Mouse (Mus musculus): ENCODE measurements at regions not wholly inside any gene's neighbourhood (a gene's known extent, or its start where the extent isn't known, plus 50 kb on each side); places are given as distances from the start of the nearest gene placed in this dataset.

DNA sequence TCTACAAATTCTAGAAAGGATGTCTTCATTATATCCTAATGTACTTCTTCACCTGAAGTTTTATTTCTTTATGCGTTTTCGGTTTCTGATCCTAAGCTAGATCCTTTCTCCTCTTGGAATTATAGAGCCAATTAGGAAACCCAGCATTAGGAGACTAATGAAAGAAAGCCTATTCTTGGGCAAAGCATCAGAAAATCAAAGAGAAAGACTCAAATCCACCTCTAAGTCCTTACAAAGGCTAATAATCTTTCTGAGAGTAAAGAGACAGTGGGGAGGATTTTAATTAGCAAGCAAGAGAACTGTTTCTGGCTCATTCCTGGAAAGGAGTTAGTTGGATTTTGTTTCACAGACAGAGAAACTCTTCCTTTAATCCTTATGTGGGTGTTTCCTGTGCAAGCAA lies 136.3 kb upstream of the Vegfc start:
- TF ChIP-seq POLR2A (IDR thresholded peaks at IDR 0.05; ENCODE audit: extremely low read depth, insufficient read depth, low read length): no peak
- TF ChIP-seq CTCF (IDR thresholded peaks at IDR 0.05; ENCODE audit: extremely low read depth, insufficient read depth, low read length): no peak
- no peak overlapping the region for H3K4me3 ChIP-seq (ENCODE audit: insufficient read depth, low read length)
- no peak overlapping the region for H3K27ac ChIP-seq (ENCODE audit: insufficient read depth, low read length)
- no peaks in the 10 kb centered on the region for H3K4me1 ChIP-seq (ENCODE audit: control insufficient read depth, insufficient read depth, low read length)

GRCm38 (mm10) chr8:53945561-53945960 lies 131.8 kb upstream of the Vegfc start:
- TF ChIP-seq POLR2A (IDR thresholded peaks at IDR 0.05; ENCODE audit: extremely low read depth, insufficient read depth, low read length) (no peak), CTCF (IDR thresholded peaks at IDR 0.05; ENCODE audit: extremely low read depth, insufficient read depth, low read length) (no peak)
- Histone ChIP-seq H3K4me1 (ENCODE audit: control insufficient read depth, insufficient read depth, low read length) (no peaks in the 10 kb centered on the region), H3K4me3 (ENCODE audit: insufficient read depth, low read length) (no peak overlapping the region), H3K27ac (ENCODE audit: insufficient read depth, low read length) (no peak overlapping the region)

DNA sequence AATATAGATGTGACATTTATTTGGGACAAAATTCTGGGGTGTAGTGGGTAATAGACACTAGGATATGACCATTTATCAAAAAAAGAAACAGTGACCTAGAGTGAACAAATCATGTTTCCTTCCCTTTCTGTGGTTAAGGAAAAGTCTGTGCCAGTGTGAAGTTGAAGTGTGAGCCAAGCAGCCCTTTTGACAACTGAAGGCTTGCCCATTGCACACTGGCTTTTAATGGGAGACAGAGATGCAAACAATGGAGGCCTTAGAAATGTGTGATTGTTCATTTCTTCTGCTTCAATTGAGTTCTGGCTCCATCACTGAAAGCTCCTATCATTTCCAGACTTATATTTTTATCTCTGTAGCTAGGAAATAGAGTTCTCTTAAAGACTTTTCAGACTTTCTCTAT lies 130.0 kb upstream of the Vegfc start:
- Histone ChIP-seq H3K4me1 (ENCODE audit: control insufficient read depth, insufficient read depth, low read length) (no peaks in the 10 kb centered on the region), H3K4me3 (ENCODE audit: insufficient read depth, low read length) (no peak overlapping the region)
- TF ChIP-seq CTCF (IDR thresholded peaks at IDR 0.05; ENCODE audit: extremely low read depth, insufficient read depth, low read length): no peak
- no peak for TF ChIP-seq POLR2A (IDR thresholded peaks at IDR 0.05; ENCODE audit: extremely low read depth, insufficient read depth, low read length)

DNA sequence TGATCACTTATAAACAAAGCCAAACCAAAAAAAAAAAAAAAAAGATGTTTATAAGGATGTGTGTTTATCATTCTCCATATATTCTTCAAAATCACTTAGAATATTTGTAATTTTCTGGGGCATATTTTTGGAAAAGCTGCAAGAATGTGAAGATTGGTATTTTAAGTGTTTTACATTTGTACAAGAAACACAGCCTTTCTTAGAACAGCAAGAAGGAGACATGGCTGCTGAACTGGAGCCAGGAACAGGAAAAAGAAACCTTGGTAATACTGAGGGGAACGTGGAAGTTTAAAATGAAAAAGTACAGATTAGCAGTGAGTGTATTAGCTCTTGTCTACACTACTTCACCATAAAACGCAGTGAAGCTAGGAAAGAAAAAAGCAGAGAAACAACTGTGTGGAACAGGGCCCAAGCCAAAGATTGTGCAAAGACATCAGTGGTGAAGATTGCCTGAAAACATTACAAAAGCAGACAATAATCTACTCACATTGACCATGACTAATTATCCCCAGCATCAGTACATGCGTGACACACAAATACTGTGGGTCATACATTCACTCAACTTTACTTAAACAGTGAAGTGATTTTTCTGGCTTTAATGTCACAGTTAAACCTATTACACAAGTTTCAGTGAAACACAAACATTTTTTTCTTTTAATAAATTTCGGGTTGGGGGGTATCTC lies 122.8 kb upstream of the Vegfc start:
- Histone ChIP-seq H3K4me1 (ENCODE audit: control insufficient read depth, insufficient read depth, low read length) (no peaks in the 10 kb centered on the region), H3K4me3 (ENCODE audit: insufficient read depth, low read length) (no peak overlapping the region), H3K27ac (ENCODE audit: insufficient read depth, low read length) (no peak overlapping the region)
- no peak for TF ChIP-seq CTCF (IDR thresholded peaks at IDR 0.05; ENCODE audit: extremely low read depth, insufficient read depth, low read length)
- TF ChIP-seq POLR2A (IDR thresholded peaks at IDR 0.05; ENCODE audit: extremely low read depth, insufficient read depth, low read length): no peak

More for the DNA sequence above, 130.0 kb upstream of the Vegfc start:
- no peak overlapping the region for H3K27ac ChIP-seq (ENCODE audit: insufficient read depth, low read length)

GRCm38 (mm10) chr8:53956148-53956547 lies 121.3 kb upstream of the Vegfc start:
- Histone ChIP-seq H3K4me3 (ENCODE audit: insufficient read depth, low read length) (no peak overlapping the region), H3K27ac (ENCODE audit: insufficient read depth, low read length) (no peak overlapping the region), H3K4me1 (ENCODE audit: control insufficient read depth, insufficient read depth, low read length) (no peaks in the 10 kb centered on the region)
- TF ChIP-seq CTCF (IDR thresholded peaks at IDR 0.05; ENCODE audit: extremely low read depth, insufficient read depth, low read length) (no peak), POLR2A (IDR thresholded peaks at IDR 0.05; ENCODE audit: extremely low read depth, insufficient read depth, low read length) (no peak)

DNA sequence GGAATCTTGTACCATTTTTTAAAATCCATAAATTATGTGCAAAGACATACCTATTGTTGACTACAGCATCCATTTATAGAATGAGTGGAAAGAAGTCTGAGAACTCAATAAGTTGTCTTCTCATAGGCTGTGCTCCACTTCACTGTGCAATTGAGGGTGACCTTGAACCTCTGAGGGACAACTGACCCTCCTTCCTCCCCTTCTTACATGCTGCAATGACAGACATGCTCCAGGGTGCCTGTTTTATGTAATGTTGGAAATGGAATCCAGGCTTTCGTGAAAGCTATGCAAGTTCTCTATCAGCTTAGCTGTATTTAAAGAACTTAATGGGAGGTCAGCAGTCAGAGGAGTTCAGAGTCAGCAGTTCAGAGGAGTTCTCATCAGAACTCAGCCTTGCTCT lies 118.9 kb upstream of the Vegfc start:
- H3K27ac ChIP-seq (ENCODE audit: insufficient read depth, low read length): no peak overlapping the region
- TF ChIP-seq CTCF (IDR thresholded peaks at IDR 0.05; ENCODE audit: extremely low read depth, insufficient read depth, low read length): no peak
- no peak for TF ChIP-seq POLR2A (IDR thresholded peaks at IDR 0.05; ENCODE audit: extremely low read depth, insufficient read depth, low read length)
- no peaks in the 10 kb centered on the region for H3K4me1 ChIP-seq (ENCODE audit: control insufficient read depth, insufficient read depth, low read length)
- no peak overlapping the region for H3K4me3 ChIP-seq (ENCODE audit: insufficient read depth, low read length)

GRCm38 (mm10) chr8:53962993-53963392 lies 114.4 kb upstream of the Vegfc start:
- Histone ChIP-seq H3K27ac (ENCODE audit: insufficient read depth, low read length) (no peak overlapping the region), H3K4me1 (ENCODE audit: control insufficient read depth, insufficient read depth, low read length) (no peaks in the 10 kb centered on the region), H3K4me3 (ENCODE audit: insufficient read depth, low read length) (no peak overlapping the region)
- TF ChIP-seq POLR2A (IDR thresholded peaks at IDR 0.05; ENCODE audit: extremely low read depth, insufficient read depth, low read length) (no peak), CTCF (IDR thresholded peaks at IDR 0.05; ENCODE audit: extremely low read depth, insufficient read depth, low read length) (no peak)

DNA sequence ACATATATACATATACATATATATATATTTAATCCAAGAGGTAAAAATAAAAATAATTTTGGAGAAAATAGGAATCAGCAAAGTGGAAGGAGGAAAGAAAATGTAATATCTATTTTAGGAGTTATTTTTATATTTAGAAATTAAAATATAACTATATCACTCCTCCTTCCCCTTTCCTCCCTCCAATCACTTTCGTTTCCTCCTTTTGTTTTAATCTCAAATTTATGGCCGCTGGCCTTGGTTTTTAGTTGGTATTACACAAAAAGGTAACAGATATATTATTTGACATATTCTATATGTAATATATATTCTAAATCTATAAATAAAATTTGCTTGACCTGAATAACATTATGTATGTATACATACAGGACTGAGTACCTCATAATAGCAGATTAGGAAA lies 93.1 kb upstream of the Vegfc start:
- Histone ChIP-seq H3K4me3 (ENCODE audit: insufficient read depth, low read length) (no peak overlapping the region), H3K4me1 (ENCODE audit: control insufficient read depth, insufficient read depth, low read length) (no peaks in the 10 kb centered on the region), H3K27ac (ENCODE audit: insufficient read depth, low read length) (no peak overlapping the region)
- TF ChIP-seq CTCF (IDR thresholded peaks at IDR 0.05; ENCODE audit: extremely low read depth, insufficient read depth, low read length) (no peak), POLR2A (IDR thresholded peaks at IDR 0.05; ENCODE audit: extremely low read depth, insufficient read depth, low read length) (no peak)

DNA sequence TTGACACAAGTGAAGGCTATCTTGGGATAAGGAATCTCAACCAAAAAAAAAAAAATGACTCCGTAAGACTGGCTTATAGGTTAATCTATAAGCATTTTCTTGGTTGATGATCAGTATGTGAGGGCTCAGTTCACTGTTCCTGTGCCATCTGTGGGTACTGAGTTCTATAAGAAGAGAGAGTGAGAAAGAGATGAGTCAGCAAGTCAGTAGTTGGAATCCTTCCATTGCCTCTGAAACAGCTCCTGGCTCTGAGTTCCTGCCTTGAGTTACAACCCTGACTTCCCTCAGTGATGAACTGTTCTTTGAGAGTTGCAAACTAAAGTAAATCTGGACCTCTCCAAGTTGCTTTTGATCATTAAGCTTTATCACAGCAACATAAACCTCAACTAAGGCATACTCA lies 91.7 kb upstream of the Vegfc start:
- Histone ChIP-seq H3K27ac (ENCODE audit: insufficient read depth, low read length) (no peak overlapping the region), H3K4me3 (ENCODE audit: insufficient read depth, low read length) (no peak overlapping the region), H3K4me1 (ENCODE audit: control insufficient read depth, insufficient read depth, low read length) (no peaks in the 10 kb centered on the region)
- TF ChIP-seq POLR2A (IDR thresholded peaks at IDR 0.05; ENCODE audit: extremely low read depth, insufficient read depth, low read length): no peak
- TF ChIP-seq CTCF (IDR thresholded peaks at IDR 0.05; ENCODE audit: extremely low read depth, insufficient read depth, low read length): no peak

DNA sequence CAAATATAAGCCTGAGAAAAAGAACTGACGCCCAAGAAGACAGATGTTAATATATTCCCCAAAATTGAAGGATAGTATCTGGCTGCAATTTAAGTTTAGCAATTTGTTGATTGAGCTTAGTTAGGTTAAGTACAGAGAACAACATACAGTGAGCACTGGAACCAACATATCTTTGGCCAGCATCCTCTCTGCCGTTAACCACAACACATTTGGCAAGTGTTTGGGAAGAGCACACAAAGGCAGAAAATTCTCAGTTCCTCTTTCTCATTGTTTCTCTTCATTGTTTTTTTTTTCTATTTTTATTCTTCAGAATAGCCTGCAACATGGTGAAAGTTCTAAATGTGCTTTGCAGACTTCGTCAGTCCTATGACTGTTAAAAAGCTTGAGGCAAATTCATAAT lies 83.2 kb upstream of the Vegfc start:
- no peaks in the 10 kb centered on the region for H3K4me1 ChIP-seq (ENCODE audit: control insufficient read depth, insufficient read depth, low read length)
- TF ChIP-seq CTCF (IDR thresholded peaks at IDR 0.05; ENCODE audit: extremely low read depth, insufficient read depth, low read length): no peak
- no peak for TF ChIP-seq POLR2A (IDR thresholded peaks at IDR 0.05; ENCODE audit: extremely low read depth, insufficient read depth, low read length)
- no peak overlapping the region for H3K27ac ChIP-seq (ENCODE audit: insufficient read depth, low read length)
- no peak overlapping the region for H3K4me3 ChIP-seq (ENCODE audit: insufficient read depth, low read length)
